Mouse (Mus musculus): ENCODE measurements around the gene Ube2e3.

GRCm38 (mm10) chr2:78922980-78923674, 55.2 kb downstream of the Ube2e3 start:
- TF ChIP-seq GATA1 (IDR thresholded peaks at IDR 0.05; ENCODE audit: borderline replicate concordance, low read length), result no peak
- TF ChIP-seq FLI1 (IDR thresholded peaks at IDR 0.05; ENCODE audit: low read length), result no peak

Measured in megakaryocyte, embryonic 14.5 days (primary cell).